ENCODE assay signal across 12 mouse cellular contexts in the genomic region with DNA sequence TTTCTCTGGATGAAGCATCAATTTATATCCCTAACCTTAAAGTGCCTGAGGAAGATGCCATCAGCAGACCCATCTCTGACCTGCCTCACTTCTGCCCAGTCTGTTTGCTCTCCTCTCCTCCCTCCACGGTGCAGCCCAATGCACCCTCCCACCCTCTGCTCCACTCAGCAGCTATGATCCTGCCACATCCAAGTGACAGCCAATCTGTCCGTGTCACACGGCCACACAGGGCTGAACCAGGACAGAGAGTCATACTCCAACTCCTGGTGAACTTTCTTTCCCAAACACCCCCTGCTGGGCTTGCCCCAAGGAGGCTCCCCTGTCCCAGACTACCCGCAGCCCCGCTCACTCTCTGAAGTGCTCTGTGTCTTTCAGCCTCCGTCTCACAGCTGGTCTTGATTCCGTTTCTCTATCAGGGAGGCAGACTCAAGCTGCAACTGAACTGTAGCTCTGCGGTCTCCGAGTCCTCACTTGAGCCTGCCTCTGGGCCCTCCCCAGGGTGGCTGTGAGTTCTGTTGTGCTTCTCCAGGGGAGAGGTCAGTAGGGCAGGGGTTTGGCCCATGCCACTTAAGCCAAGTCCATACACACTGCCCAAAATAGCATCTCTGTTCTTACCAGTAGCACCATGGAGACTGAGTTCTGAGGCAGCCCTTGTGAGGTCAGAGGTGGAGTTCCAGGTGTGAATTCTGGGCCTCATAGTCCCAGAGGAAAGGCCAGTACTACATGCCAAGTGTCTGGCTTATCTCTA. TPM values are rescaled to one million over a fixed set of nuclear protein-coding genes. Genes with fewer than 3 reads are reported as not detected.
DNase-seq lines count a peak whose midpoint lies in the region; ATAC-seq and TF ChIP-seq lines count a peak whose summit lies in the region.
"Had no signal": no experiment of that assay in that cellular context is flagged by ENCODE, and none has a peak within 500 bp of the region (broad histone marks: within the 10 kb centered on the region; RNA-seq: fewer than 3 reads in every experiment).

A gene (minus strand): TSS at position 616 of the 748 bp plus-strand sequence.

- peak; percentile 65 to 80 for DNase-seq in heart, adult 9 months (ENCODE audit: low spot score in 2 of 2)
- peak; percentile 37 for DNase-seq in limb, embryonic 10.5 days (ENCODE audit: low spot score)
- no peak for DNase-seq in lung, postnatal 4 days
- DNase-seq in spleen, postnatal 10 days (ENCODE audit: low spot score in 2 of 2), result no peak
- DNase-seq in layer of hippocampus, adult 2 months (ENCODE audit: low spot score in 2 of 2), result no peak
- DNase-seq: cerebellum, adult 8-10 months had no signal

- H3K9me3 ChIP-seq in intestine, postnatal 0 days (ENCODE audit: control insufficient read depth), result no peaks in the 10 kb centered on the region
- H3K9me3 ChIP-seq in intestine, embryonic 16.5 days (ENCODE audit: control insufficient read depth, low read length), result no peaks in the 10 kb centered on the region
- H3K9me3 ChIP-seq in limb, embryonic 10.5 days (replicated peaks), result no peaks in the 10 kb centered on the region
- H3K9me3 ChIP-seq: limb, embryonic 13.5 days had no signal

- H3K4me2 ChIP-seq in intestine, postnatal 0 days (replicated peaks; ENCODE audit: low read depth), result no peak within 1 kb of the TSS
- H3K4me2 ChIP-seq in intestine, embryonic 16.5 days (ENCODE audit: low read depth, low read length), result no peak within 1 kb of the TSS
- H3K4me2 ChIP-seq: limb, embryonic 13.5 days had no signal

- no peaks in the 10 kb centered on the region for H3K27me3 ChIP-seq in intestine, postnatal 0 days (replicated peaks; ENCODE audit: control insufficient read depth, insufficient read depth, low read length)
- H3K27me3 ChIP-seq in intestine, embryonic 16.5 days (replicated peaks; ENCODE audit: control insufficient read depth, insufficient read depth, low read length), result no peaks in the 10 kb centered on the region
- H3K27me3 ChIP-seq in limb, embryonic 10.5 days (ENCODE audit: low read depth, poor library complexity, severe bottlenecking), result no peaks in the 10 kb centered on the region
- H3K27me3 ChIP-seq: limb, embryonic 13.5 days had no signal

- H3K9ac ChIP-seq in intestine, postnatal 0 days (ENCODE audit: low read depth, low read length), result peak within 1 kb of the TSS; percentile 7; the same call in 1 of the 2 replicates
- H3K9ac ChIP-seq in intestine, embryonic 16.5 days (ENCODE audit: low read depth, low read length), result no peak within 1 kb of the TSS
- H3K9ac ChIP-seq: limb, embryonic 13.5 days had no signal

- ATAC-seq in intestine, postnatal 0 days, result no peak
- no peak for ATAC-seq in intestine, embryonic 16.5 days
- ATAC-seq: inflammation-experienced regulatory T-cells, adult 6 months had no signal

- no peak within 1 kb of the TSS for H3K27ac ChIP-seq in intestine, postnatal 0 days (ENCODE audit: low read depth, low read length)
- no peak within 1 kb of the TSS for H3K27ac ChIP-seq in intestine, embryonic 16.5 days (ENCODE audit: low read length)
- H3K27ac ChIP-seq in brown adipose tissue, adult 24 weeks (replicated peaks; ENCODE audit: low read depth, low read length), result peak within 1 kb of the TSS; percentile 98
- 0 out of 2 replicates have a peak within 1 kb of the TSS, but pooled peaks have one; percentile 1 for H3K27ac ChIP-seq in limb, embryonic 10.5 days
- H3K27ac ChIP-seq in layer of hippocampus, adult 2 months, result no peak within 1 kb of the TSS
- H3K27ac ChIP-seq: limb, embryonic 13.5 days; macrophage had no signal

- no peaks in the 10 kb centered on the region for H3K4me1 ChIP-seq in intestine, postnatal 0 days (replicated peaks; ENCODE audit: control insufficient read depth, insufficient read depth, low read length)
- peaks cover 12% of the 10 kb centered on the region for H3K4me1 ChIP-seq in intestine, embryonic 16.5 days (ENCODE audit: control insufficient read depth, insufficient read depth, low read length)
- peaks cover 17% of the 10 kb centered on the region for H3K4me1 ChIP-seq in brown adipose tissue, adult 24 weeks (ENCODE audit: control insufficient read depth, insufficient read depth, insufficient read length, low read length)
- peaks cover 17% of the 10 kb centered on the region for H3K4me1 ChIP-seq in limb, embryonic 10.5 days

- H3K4me3 ChIP-seq in intestine, postnatal 0 days (ENCODE audit: low read depth, low read length), result no peak within 1 kb of the TSS
- H3K4me3 ChIP-seq in intestine, embryonic 16.5 days (ENCODE audit: low read length), result no peak within 1 kb of the TSS
- peak within 1 kb of the TSS; percentile 85 for H3K4me3 ChIP-seq in brown adipose tissue, adult 24 weeks (ENCODE audit: insufficient read depth, low read depth, low read length)
- H3K4me3 ChIP-seq in limb, embryonic 10.5 days, result no peak within 1 kb of the TSS
- H3K4me3 ChIP-seq in layer of hippocampus, adult 2 months, result no peak within 1 kb of the TSS
- H3K4me3 ChIP-seq: limb, embryonic 13.5 days had no signal

- no peak for TF ChIP-seq CTCF in intestine, postnatal 0 days (IDR thresholded peaks at IDR 0.05; ENCODE audit: low read depth)
- no peak for TF ChIP-seq CTCF in layer of hippocampus, adult 2 months (conservative IDR thresholded peaks at IDR 0.05)

- WGBS in intestine, postnatal 0 days, result 55% methylated on average over 9 of the region's 9 CpGs
- 43% methylated on average over 9 of the region's 9 CpGs for WGBS in intestine, embryonic 16.5 days
- WGBS in limb, embryonic 10.5 days, result 28% methylated on average over 9 of the region's 9 CpGs

- no peaks in the 10 kb centered on the region for H3K36me3 ChIP-seq in intestine, postnatal 0 days (ENCODE audit: control insufficient read depth, insufficient read depth)
- H3K36me3 ChIP-seq in intestine, embryonic 16.5 days (ENCODE audit: control insufficient read depth, insufficient read depth, low read length), result no peaks in the 10 kb centered on the region
- no peaks in the 10 kb centered on the region for H3K36me3 ChIP-seq in limb, embryonic 10.5 days
- H3K36me3 ChIP-seq: limb, embryonic 13.5 days had no signal

RNA-seq across cellular contexts. Expression of the gene that starts here (rescaled TPM):
- 9.9 and 14.1 TPM in 2 replicates for polyA plus RNA-seq in intestine, postnatal 0 days (2015; fragmentation: Nextera tagmentation; extraction: Ambion mirVana)
- polyA plus RNA-seq in intestine, embryonic 16.5 days (2015; fragmentation: Nextera tagmentation; extraction: Ambion mirVana), result 0.56 and 0.83 TPM in 2 replicates
- polyA plus RNA-seq in brown adipose tissue, adult 24 weeks (2012; ENCODE audit: insufficient read depth, insufficient read length, missing spikeins), result 124 and 138 TPM in 2 replicates
- 0.06 and 0.24 TPM in 2 replicates for polyA plus RNA-seq in limb, embryonic 10.5 days (2016; fragmentation: Nextera tagmentation; extraction: Ambion mirVana)
- under 1 TPM in 1 of 2 experiments, not detected in 1; 0.28 TPM for total RNA-seq in layer of hippocampus, adult 2 months (2021)
- polyA plus RNA-seq: macrophage had no signal

Comparison
In these comparisons a context has a peak if more than half of its experiments do, and no peak if none do; other contexts are left out.
1. Peak in DNase-seq and H3K27ac ChIP-seq in limb, embryonic 10.5 days; RNA of the gene not detected or under 1 TPM.
2. DNase-seq: peak in heart, adult 9 months (2 of 2); none in lung, postnatal 4 days (0 of 2), spleen, postnatal 10 days (0 of 2) and layer of hippocampus, adult 2 months (0 of 2).